ENCODE assay signal across 13 mouse cellular contexts in the genomic region with DNA sequence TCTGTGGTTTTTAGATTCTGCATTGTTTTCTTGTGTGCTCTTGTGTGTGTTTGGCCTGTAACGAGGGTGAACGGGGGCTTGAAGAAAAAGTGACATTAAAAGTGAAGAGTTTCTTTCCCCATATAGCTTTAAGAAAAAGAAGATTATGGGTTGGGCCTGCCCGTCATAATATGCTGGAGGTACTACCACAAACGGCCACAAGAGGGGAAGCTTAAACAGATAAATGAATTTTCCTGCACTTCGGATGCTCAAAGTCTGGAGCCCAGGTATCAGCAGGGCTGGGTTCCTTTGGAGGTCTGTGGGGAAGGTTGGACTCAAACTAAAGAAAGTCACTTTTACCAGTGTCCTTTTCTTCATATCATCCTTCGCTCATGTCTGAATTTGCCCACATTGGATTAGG.
DNase-seq lines count a peak whose midpoint lies in the region; ATAC-seq lines count a peak whose summit lies in the region.
"Had no signal": no experiment of that assay in that cellular context is flagged by ENCODE, and none has a peak within 500 bp of the region (broad histone marks: within the 10 kb centered on the region; RNA-seq: fewer than 3 reads in every experiment).

No protein-coding gene starts in this region.

- ATAC-seq in forebrain, embryonic 14.5 days, result no peak

- H3K27me3 ChIP-seq in forebrain, embryonic 14.5 days (replicated peaks; ENCODE audit: control insufficient read depth, insufficient read depth, low read length), result no peaks in the 10 kb centered on the region
- H3K27me3 ChIP-seq in forebrain, embryonic 10.5 days (ENCODE audit: poor library complexity, severe bottlenecking), result no peaks in the 10 kb centered on the region
- H3K27me3 ChIP-seq: embryonic facial prominence, embryonic 13.5 days; heart, embryonic 15.5 days; liver, embryonic 13.5 days had no signal

- no peak overlapping the region for H3K4me3 ChIP-seq in forebrain, embryonic 14.5 days (ENCODE audit: low read depth, low read length)
- no peak overlapping the region for H3K4me3 ChIP-seq in forebrain, embryonic 10.5 days
- H3K4me3 ChIP-seq: embryonic facial prominence, embryonic 13.5 days; heart, embryonic 15.5 days; liver, embryonic 13.5 days had no signal

- H3K36me3 ChIP-seq in forebrain, embryonic 14.5 days (ENCODE audit: control insufficient read depth, insufficient read depth, low read length), result no peaks in the 10 kb centered on the region
- H3K36me3 ChIP-seq in forebrain, embryonic 10.5 days (replicated peaks), result no peaks in the 10 kb centered on the region
- H3K36me3 ChIP-seq: embryonic facial prominence, embryonic 13.5 days; G1E; heart, embryonic 15.5 days; liver, embryonic 13.5 days had no signal

- H3K4me1 ChIP-seq in forebrain, embryonic 14.5 days (ENCODE audit: control insufficient read depth, insufficient read depth, low read length), result no peaks in the 10 kb centered on the region
- H3K4me1 ChIP-seq in forebrain, embryonic 10.5 days, result no peaks in the 10 kb centered on the region
- H3K4me1 ChIP-seq: embryonic facial prominence, embryonic 13.5 days; heart, embryonic 15.5 days; liver, embryonic 13.5 days had no signal

- 53% methylated on average over 6 of the region's 6 CpGs for WGBS in forebrain, embryonic 14.5 days
- 60% methylated on average over 6 of the region's 6 CpGs for WGBS in forebrain, embryonic 10.5 days

- H3K27ac ChIP-seq in forebrain, embryonic 14.5 days (ENCODE audit: low read depth, low read length), result no peak overlapping the region
- no peak overlapping the region for H3K27ac ChIP-seq in forebrain, embryonic 10.5 days
- H3K27ac ChIP-seq: embryonic facial prominence, embryonic 13.5 days; heart, embryonic 15.5 days; liver, embryonic 13.5 days had no signal

- no peak overlapping the region for H3K9ac ChIP-seq in forebrain, embryonic 14.5 days (ENCODE audit: low read length)
- H3K9ac ChIP-seq: embryonic facial prominence, embryonic 13.5 days; heart, embryonic 15.5 days; liver, embryonic 13.5 days had no signal

- no peak overlapping the region for H3K4me2 ChIP-seq in forebrain, embryonic 14.5 days (ENCODE audit: low read length)
- H3K4me2 ChIP-seq: embryonic facial prominence, embryonic 13.5 days; heart, embryonic 15.5 days; liver, embryonic 13.5 days had no signal

- peak; percentile 41 for DNase-seq in forebrain, embryonic 14.5 days (ENCODE audit: low spot score)
- DNase-seq in forebrain, embryonic 10.5 days (ENCODE audit: extremely low spot score, low spot score), result no peak
- DNase-seq in left cerebral cortex, adult 18-20 months (ENCODE audit: low spot score in 2 of 2), result peak; percentile 12 to 13
- DNase-seq in left cerebral cortex, postnatal 36 days (ENCODE audit: low spot score in 2 of 2), result no peak
- DNase-seq in thymus, postnatal 4 days, result peak; percentile 15
- no peak for DNase-seq in thymus, postnatal 0 days (ENCODE audit: low spot score)
- DNase-seq in ovary, postnatal 10 days (ENCODE audit: low spot score), result no peak
- no peak for DNase-seq in c-Kit-positive CD71-positive TER-119-positive erythroid progenitor cells, embryonic 14.5 days (ENCODE audit: low spot score)
- DNase-seq: liver, embryonic 13.5 days; thymus, adult 18-20 months had no signal

- intact Hi-C loops in left cerebral cortex, postnatal 36 days (cut with DNase I), result no loop called here

- no peaks in the 10 kb centered on the region for H3K9me3 ChIP-seq in forebrain, embryonic 14.5 days (replicated peaks; ENCODE audit: control insufficient read depth, low read length)
- H3K9me3 ChIP-seq in forebrain, embryonic 10.5 days, result no peaks in the 10 kb centered on the region
- H3K9me3 ChIP-seq: embryonic facial prominence, embryonic 13.5 days; G1E; heart, embryonic 15.5 days; liver, embryonic 13.5 days had no signal

Comparison
In these comparisons a context has a peak if more than half of its experiments do, and no peak if none do; other contexts are left out.
1. DNase-seq: peak in forebrain, embryonic 14.5 days (single experiment), left cerebral cortex, adult 18-20 months (2 of 2) and thymus, postnatal 4 days (single experiment); none in forebrain, embryonic 10.5 days (single experiment), left cerebral cortex, postnatal 36 days (0 of 2), thymus, postnatal 0 days (single experiment), ovary, postnatal 10 days (single experiment) and c-Kit-positive CD71-positive TER-119-positive erythroid progenitor cells, embryonic 14.5 days (single experiment).